Mouse (Mus musculus): ENCODE measurements around the gene Rcor1.

GRCm38 (mm10) chr12:111037241-111038180 is 1.6 kb upstream of the Rcor1 start:
- TF ChIP-seq POLR2A (IDR thresholded peaks at IDR 0.05; ENCODE audit: low read depth, low read length) (no peak), ETS1 (conservative IDR thresholded peaks at IDR 0.05; ENCODE audit: low read depth, low read length) (no peak; the same call in 1 of the 2 replicates)

All from CH12.LX (cell line).